In the genomic region with DNA sequence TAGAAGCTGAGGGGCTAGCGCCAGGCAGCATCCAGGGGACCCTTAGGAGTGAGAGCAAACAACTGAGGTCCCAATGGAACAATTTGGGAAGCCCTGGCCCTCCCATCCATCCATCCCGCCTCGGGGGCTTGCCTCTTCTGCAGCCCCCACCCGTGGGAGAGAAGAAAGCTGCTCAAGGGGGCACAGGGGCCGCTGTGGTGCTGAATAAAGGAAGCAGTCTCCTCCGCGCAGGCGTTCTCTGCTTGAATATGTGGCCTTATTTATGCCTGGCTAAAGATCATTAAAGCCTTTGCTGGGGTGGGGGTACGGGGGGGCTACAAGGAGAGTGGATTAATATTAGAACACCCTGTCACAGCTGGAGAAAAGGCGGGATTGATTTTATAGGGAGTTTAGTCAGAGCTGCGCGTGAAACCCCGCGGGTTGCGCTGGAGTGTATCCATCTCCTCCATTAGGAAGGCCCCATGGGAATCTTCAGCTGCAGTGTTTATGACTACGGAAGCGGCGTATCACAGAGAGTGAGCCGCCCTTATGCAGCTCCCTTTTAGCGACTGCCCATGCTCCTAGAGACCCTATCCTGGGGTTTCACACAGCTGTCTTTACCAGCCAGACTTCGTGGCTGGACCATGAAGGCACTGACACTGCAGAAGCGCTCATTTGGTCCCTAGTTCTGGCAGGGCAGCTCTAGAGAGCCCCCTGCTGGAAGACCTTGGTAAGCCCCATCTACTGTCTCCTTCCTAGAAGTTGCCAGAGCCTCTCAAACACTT, we compare ENCODE assay signal across 7 mouse cellular contexts.
A peak's percentile ranks its signal among the peaks of the same experiment; 100 is the strongest.
DNase-seq lines count a peak whose midpoint lies in the region; ATAC-seq and TF ChIP-seq lines count a peak whose summit lies in the region.

No protein-coding gene starts in this region.

- TF ChIP-seq CTCF in heart, adult 2 months (IDR thresholded peaks at IDR 0.05), result peak; percentile 93
- peak; percentile 91 for TF ChIP-seq CTCF in stomach, postnatal 0 days (IDR thresholded peaks at IDR 0.05; ENCODE audit: low read depth)

- H3K4me3 ChIP-seq in embryonic facial prominence, embryonic 10.5 days, result peak overlapping the region; percentile 51
- H3K4me3 ChIP-seq in heart, adult 2 months, result no peak overlapping the region
- peak overlapping the region; percentile 27 for H3K4me3 ChIP-seq in midbrain, embryonic 14.5 days (replicated peaks; ENCODE audit: low read depth, low read length)
- H3K4me3 ChIP-seq in stomach, postnatal 0 days (ENCODE audit: low read depth, low read length), result peak overlapping the region; percentile 19; the same call in 1 of the 2 replicates

- WGBS in embryonic facial prominence, embryonic 10.5 days, result 17% methylated on average over 22 of the region's 22 CpGs
- WGBS in heart, adult 2 months, result 18% methylated on average over 22 of the region's 22 CpGs
- 7% methylated on average over 22 of the region's 22 CpGs for WGBS in midbrain, embryonic 14.5 days
- 16% methylated on average over 22 of the region's 22 CpGs for WGBS in stomach, postnatal 0 days

- ATAC-seq in midbrain, embryonic 14.5 days (ENCODE audit: low FRiP score, low TSS enrichment), result peak; percentile 60; the same call in 1 of the 2 replicates
- ATAC-seq in stomach, postnatal 0 days (ENCODE audit: low FRiP score, low TSS enrichment), result peak; percentile 82

- no peaks in the 10 kb centered on the region for H3K36me3 ChIP-seq in embryonic facial prominence, embryonic 10.5 days (replicated peaks)
- no peaks in the 10 kb centered on the region for H3K36me3 ChIP-seq in heart, adult 2 months (ENCODE audit: control insufficient read depth, insufficient read depth, low read length)
- no peaks in the 10 kb centered on the region for H3K36me3 ChIP-seq in midbrain, embryonic 14.5 days (ENCODE audit: control insufficient read depth, insufficient read depth, low read length)
- no peaks in the 10 kb centered on the region for H3K36me3 ChIP-seq in stomach, postnatal 0 days (ENCODE audit: control insufficient read depth, insufficient read depth, low read length)

- H3K27me3 ChIP-seq in embryonic facial prominence, embryonic 10.5 days (replicated peaks; ENCODE audit: low read depth, poor library complexity, severe bottlenecking), result peaks cover 27% of the 10 kb centered on the region
- no peaks in the 10 kb centered on the region for H3K27me3 ChIP-seq in heart, adult 2 months (ENCODE audit: control insufficient read depth, insufficient read depth, low read length)
- no peaks in the 10 kb centered on the region for H3K27me3 ChIP-seq in midbrain, embryonic 14.5 days (ENCODE audit: control insufficient read depth, insufficient read depth, low read length)
- H3K27me3 ChIP-seq in stomach, postnatal 0 days (ENCODE audit: control insufficient read depth, insufficient read depth, low read length), result no peaks in the 10 kb centered on the region

- peaks cover 12% of the 10 kb centered on the region for H3K4me1 ChIP-seq in embryonic facial prominence, embryonic 10.5 days
- no peaks in the 10 kb centered on the region for H3K4me1 ChIP-seq in heart, adult 2 months (ENCODE audit: control insufficient read depth, insufficient read depth, low read length)
- H3K4me1 ChIP-seq in midbrain, embryonic 14.5 days (ENCODE audit: control insufficient read depth, insufficient read depth, low read length), result no peaks in the 10 kb centered on the region; the same call in 1 of the 2 replicates
- H3K4me1 ChIP-seq in stomach, postnatal 0 days (replicated peaks; ENCODE audit: control insufficient read depth, insufficient read depth), result no peaks in the 10 kb centered on the region

- peak; percentile 14 to 23 for DNase-seq in adrenal gland, postnatal 4 days (ENCODE audit: low spot score in 2 of 2)
- DNase-seq in embryonic facial prominence, embryonic 10.5 days (ENCODE audit: low spot score), result peak; percentile 81
- DNase-seq in heart, adult 2 months, result peak; percentile 29 to 57
- DNase-seq in kidney, adult 8-10 months, result peak; percentile 7 to 64
- DNase-seq in left cerebral cortex, postnatal 36 days (ENCODE audit: low spot score in 2 of 2), result peak; percentile 78 to 83
- DNase-seq in midbrain, embryonic 14.5 days, result peak; percentile 89
- peak; percentile 65 for DNase-seq in stomach, postnatal 0 days (ENCODE audit: low spot score)

- no peak for TF ChIP-seq POLR2A in heart, adult 2 months (IDR thresholded peaks at IDR 0.05; ENCODE audit: insufficient read depth, low read depth, low read length)

- H3K27ac ChIP-seq in embryonic facial prominence, embryonic 10.5 days (replicated peaks), result peak overlapping the region; percentile 19; the same call in 1 of the 2 replicates
- no peak overlapping the region for H3K27ac ChIP-seq in heart, adult 2 months
- peak overlapping the region; percentile 45; the same call in 1 of the 2 replicates for H3K27ac ChIP-seq in midbrain, embryonic 14.5 days (replicated peaks; ENCODE audit: low read depth, low read length)
- H3K27ac ChIP-seq in stomach, postnatal 0 days (replicated peaks), result no peak overlapping the region

- no peaks in the 10 kb centered on the region for H3K79me2 ChIP-seq in heart, adult 2 months (replicated peaks; ENCODE audit: control insufficient read depth, insufficient read depth, low read length)

- H3K9me3 ChIP-seq in embryonic facial prominence, embryonic 10.5 days, result no peaks in the 10 kb centered on the region
- no peaks in the 10 kb centered on the region for H3K9me3 ChIP-seq in midbrain, embryonic 14.5 days (ENCODE audit: control insufficient read depth, low read length)
- no peaks in the 10 kb centered on the region for H3K9me3 ChIP-seq in stomach, postnatal 0 days (ENCODE audit: control insufficient read depth, low read length)

- H3K4me2 ChIP-seq in midbrain, embryonic 14.5 days (ENCODE audit: low read length), result peak overlapping the region; percentile 57
- peak overlapping the region; percentile 45 for H3K4me2 ChIP-seq in stomach, postnatal 0 days (replicated peaks; ENCODE audit: low read depth)

- no peak for TF ChIP-seq EP300 in heart, adult 2 months (IDR thresholded peaks at IDR 0.05; ENCODE audit: insufficient read depth, low read depth, low read length)
- no peak for TF ChIP-seq EP300 in stomach, postnatal 0 days (optimal IDR thresholded peaks at IDR 0.05)

- intact Hi-C loops in heart, adult 2 months (cut with DNase I), result loop anchor here (2.0 to 10.0 kb wide), 2 partner anchors 420 to 460 kb away; no protein-coding TSS in a partner anchor
- intact Hi-C loops in left cerebral cortex, postnatal 36 days (cut with DNase I), result loop anchor here (2.0 to 10.0 kb wide), 2 partner anchors 78 to 460 kb away; no protein-coding TSS in a partner anchor

- H3K9ac ChIP-seq in heart, adult 2 months (ENCODE audit: low read depth, low read length), result no peak overlapping the region
- H3K9ac ChIP-seq in midbrain, embryonic 14.5 days (replicated peaks; ENCODE audit: low read length), result peak overlapping the region; percentile 50
- H3K9ac ChIP-seq in stomach, postnatal 0 days (ENCODE audit: low read length), result no peak overlapping the region

Comparison
In these comparisons a context has a peak if more than half of its experiments do, and no peak if none do; other contexts are left out.
1. DNase-seq: peak in every context shown above with its lines; median percentile 89 in midbrain, embryonic 14.5 days; 81 in embryonic facial prominence, embryonic 10.5 days; 80 in left cerebral cortex, postnatal 36 days; 65 in stomach, postnatal 0 days; 43 in heart, adult 2 months; 36 in kidney, adult 8-10 months; 18 in adrenal gland, postnatal 4 days.
2. H3K27ac ChIP-seq: peak in embryonic facial prominence, embryonic 10.5 days (single experiment) and midbrain, embryonic 14.5 days (single experiment); none in heart, adult 2 months (single experiment) and stomach, postnatal 0 days (single experiment).